Mouse (Mus musculus) frontal cortex, postnatal 14 days (tissue): ENCODE data around the gene Smtn.

Source experiments
- DNase-seq, 2 experiments: peaks; one replicate each; pipeline ENCODE4 v3.0.0; 2022; ENCODE audit warnings: low spot score in 2 of 2

The Smtn gene

GRCm38 (mm10) chr11:3526979-3527738 is 13.3 kb downstream of the Smtn start:
- no peak for DNase-seq

DNA sequence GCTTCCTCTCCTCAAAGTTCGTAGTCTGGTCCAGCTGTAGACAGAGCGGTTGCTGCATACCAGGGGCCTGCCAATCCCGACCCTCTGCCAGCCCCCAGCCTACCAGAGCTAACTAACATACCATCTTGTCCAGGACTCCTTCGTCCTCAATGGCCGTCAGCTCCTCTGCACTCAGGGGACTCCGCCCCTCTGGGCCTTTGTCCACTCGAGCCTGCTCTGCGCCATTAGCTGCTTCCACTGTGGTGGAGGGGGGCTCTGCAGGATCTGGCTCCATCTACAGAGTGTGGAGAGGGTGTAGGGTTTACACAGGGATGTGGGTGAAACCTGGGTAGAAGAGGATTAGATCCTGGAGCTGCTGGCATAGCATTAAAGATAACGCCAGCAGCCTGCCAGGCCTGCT is 14.2 kb downstream of the Smtn start:
- no peak for DNase-seq

- no peak for DNase-seq
Observed at GRCm38 (mm10) chr11:3525560-3525959, 14.9 kb downstream of the Smtn start.

- DNase-seq: no peak
Observed at GRCm38 (mm10) chr11:3523840-3524582, 16.4 kb downstream of the Smtn start.

GRCm38 (mm10) chr11:3522285-3523000 is 18.0 kb downstream of the Smtn start:
- DNase-seq: no peak

DNA sequence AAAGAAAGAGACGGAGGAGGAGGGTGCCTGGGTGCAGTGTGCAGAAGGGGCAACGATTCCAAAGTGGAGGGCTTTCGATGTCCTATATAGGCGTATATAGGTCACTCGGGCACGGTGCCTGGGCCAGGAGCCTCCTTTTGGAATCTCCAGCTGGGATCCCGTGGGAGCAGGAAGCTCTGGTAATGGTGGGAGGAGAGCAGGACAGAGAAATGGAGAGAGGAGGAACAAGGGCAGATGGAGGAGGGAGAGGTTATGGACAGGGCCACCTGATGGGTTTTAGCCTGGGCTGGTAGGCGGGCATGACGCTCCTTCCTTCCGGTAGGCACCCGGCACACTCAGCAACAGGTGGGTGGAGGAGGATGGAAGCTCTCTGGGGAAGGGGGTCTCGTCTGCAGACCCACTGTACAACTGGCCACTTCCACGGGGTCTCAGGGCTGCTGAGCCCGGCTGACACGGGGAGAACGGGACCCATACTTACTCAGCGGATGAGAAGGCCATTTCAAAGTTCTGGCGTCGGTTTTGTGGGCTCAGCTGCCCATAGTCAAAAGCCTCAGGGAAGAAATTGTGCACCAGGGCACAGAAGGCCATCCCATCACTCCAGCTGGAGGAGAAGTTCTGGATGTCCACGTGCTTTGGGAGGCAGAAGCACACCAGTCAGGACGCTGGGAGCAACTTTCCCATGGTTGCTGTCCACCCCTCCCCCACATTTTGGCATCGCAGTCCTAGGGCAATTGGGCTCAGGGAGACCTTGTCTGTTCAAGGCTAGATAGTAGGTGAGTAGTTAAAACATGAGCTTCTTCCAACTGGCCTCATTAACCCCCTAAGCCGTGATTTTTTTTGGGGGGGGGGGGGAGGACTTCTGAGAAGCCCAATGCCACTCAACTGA is 18.8 kb downstream of the Smtn start:
- no peak for DNase-seq

- no peak for DNase-seq
Observed at GRCm38 (mm10) chr11:3520919-3521318, 19.5 kb downstream of the Smtn start.

DNA sequence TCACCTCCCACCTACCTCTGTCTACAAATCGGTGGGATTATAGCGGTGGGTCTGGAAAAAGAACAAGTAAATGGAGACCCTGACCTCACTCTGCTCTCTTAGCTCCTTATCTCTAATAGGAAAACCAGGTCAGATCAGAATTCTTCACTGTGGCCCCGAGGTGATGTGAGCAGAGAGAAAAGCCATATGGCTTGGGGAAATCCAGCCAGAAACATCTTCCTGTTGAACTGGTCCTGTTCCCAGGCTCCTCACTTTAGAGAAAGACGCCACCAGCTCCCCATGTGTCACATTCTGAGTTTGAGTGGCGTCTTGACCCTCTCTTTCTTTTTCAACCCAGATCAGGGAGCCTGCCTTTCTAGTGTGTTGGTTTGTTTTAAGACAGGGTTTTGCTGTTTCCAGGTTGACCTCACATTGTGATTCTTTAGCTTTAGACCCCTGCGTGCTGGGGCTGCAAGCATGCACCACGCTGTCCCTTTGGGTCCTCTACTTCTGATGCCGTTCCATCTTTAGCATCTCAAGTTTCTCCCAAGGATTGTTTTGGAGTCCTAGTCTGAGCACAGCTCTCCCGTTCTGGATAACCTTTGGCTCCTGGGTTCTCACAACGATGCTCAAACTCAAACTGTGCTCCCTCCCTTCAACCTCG is 20.5 kb downstream of the Smtn start:
- no peak for DNase-seq

DNA sequence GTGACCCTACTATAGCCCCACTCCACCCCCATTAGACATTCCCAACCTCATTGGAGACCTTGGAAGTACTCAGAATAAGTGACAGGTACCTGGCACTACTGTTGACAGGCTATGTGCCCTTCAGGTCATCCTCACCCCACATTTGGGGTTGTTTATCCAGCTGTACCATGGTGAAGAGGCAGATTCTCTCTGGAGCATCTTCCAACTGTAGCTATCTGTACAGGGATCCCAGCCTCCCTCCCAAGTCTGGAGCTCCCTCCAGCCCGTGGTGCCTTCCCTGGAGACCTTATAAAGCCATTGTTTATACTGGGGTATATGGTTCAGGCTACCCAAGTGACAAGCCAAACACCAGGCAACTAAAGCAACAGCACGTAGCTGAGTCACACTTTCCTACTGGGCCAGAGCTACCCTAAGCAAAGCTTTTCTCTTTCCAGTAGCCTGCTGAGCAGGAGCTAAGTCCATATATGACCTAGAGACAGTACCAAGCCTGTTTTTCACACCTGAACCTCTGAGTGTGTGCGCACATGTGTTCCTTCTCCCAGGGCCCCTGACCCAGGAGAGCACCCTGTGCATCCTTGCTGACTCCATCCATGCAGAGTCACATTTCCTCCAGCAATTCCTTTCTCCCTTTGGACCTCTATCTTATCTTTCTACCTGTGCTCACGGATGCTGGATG is 21.2 kb downstream of the Smtn start:
- DNase-seq: no peak

GRCm38 (mm10) chr11:3517846-3518732 is 22.3 kb downstream of the Smtn start:
- no peak for DNase-seq

GRCm38 (mm10) chr11:3516859-3517845 is 23.3 kb downstream of the Smtn start:
- no peak for DNase-seq

DNA sequence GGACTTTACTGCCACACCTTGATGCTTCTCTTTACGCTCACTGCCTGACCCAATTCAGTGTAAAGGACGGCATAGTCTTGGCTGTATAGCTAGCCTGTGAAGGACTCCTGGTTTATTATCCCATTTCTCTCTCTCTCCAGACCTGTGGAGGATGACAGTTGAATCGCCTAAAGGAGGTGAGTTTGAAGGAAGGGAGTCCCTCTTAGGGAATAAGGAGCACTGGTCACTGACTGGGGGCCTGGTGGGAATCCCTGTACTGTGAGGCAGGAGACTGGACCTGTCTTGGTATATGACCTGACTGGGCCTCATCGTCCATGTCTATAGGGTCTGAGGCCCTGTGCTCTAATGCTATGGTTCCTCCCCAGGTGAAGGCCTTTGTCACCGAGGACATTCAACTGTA is 24.3 kb downstream of the Smtn start:
- no peak for DNase-seq

DNA sequence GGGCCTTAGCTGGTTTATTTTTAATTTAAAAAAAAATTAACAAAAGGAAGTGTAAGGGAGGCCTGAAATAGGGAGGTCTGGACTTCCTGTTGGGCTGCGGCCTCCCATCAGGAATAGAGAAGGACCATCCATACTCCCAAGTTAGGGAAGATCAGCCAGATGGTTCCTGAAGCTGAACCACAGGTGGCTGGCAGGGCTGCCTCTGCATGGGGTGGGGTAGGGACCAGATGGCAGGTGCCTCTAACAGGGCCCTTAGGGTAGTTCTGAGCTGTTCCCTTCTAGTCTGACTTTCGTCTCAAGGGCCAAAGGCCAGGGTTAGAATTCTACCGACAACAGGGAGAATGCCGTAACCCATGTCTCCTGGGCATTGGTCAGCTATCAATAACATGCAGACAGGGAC is 24.8 kb downstream of the Smtn start:
- no peak for DNase-seq

GRCm38 (mm10) chr11:3515216-3515615 is 25.2 kb downstream of the Smtn start:
- DNase-seq: no peak

DNA sequence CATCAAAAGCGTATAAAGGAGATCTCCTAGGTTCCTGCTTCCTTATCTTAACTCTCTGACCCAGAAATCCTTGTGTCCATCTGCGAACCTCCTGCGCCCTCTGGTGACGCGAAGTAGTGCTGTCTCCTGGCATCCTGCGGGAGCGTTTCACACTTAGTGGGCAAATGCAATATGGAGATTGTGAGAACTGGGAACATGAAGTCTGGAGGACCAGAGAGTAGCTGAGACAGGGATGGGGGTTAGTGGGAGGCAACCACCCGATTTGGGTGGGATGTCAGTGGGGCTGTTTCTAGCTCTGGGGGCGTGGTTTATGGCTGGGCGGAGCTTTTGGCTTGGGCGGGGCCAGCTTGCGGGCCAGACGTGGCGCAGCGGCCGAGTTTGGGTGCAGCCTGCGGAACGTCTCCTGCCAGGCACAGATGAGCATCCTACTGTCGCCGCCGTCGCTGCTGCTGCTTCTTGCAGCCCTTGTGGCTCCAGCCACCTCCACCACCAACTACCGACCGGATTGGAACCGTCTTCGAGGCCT is 25.8 kb downstream of the Smtn start, which contains the start of gene Selenom:
Gene Selenom (plus strand): TSS at position 156 of the 526 bp plus-strand sequence.
- DNase-seq: peak; percentile 85 to 89

- DNase-seq: no peak
Observed at GRCm38 (mm10) chr11:3513291-3513690, 27.1 kb downstream of the Smtn start.

DNA sequence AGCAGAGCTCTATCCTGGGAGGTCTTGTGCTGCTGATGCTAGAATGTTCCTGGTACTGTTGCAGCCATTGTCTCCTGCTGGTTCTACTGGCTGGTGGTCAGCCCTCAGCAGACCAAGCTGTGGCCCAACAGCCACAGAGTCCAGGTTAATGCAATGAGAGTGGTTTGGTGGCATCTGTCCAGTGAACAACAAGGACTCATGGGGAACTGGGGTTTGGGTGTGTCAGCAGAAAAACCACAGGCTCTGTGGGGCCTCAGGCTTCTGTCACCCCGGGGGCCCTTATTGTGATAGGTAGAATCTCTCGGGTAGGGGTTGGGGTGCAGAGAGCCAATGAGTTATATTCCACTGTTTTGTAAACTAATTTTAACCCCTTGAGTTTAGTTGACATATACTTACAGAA is 30.1 kb downstream of the Smtn start:
- no peak for DNase-seq
